In genomic region chr12:86767868-86768631, GRCm38 (mm10) we compare ENCODE assay signal across 8 mouse cellular contexts. TPM values are rescaled to one million over a fixed set of nuclear protein-coding genes. Genes with fewer than 3 reads are reported as not detected.
DNase-seq lines count a peak whose midpoint lies in the region; ATAC-seq and TF ChIP-seq lines count a peak whose summit lies in the region.

No protein-coding gene starts in this region.

- TF ChIP-seq CTCF in cerebellum, adult 2 months (IDR thresholded peaks at IDR 0.05; ENCODE audit: borderline replicate concordance, insufficient read depth, low read depth, low read length): peak; percentile 86
- peak; percentile 88 for TF ChIP-seq CTCF in lung, embryonic 14.5 days (IDR thresholded peaks at IDR 0.05; ENCODE audit: low read depth)

- TF ChIP-seq POLR2A in cerebellum, adult 2 months (IDR thresholded peaks at IDR 0.05; ENCODE audit: borderline replicate concordance, insufficient read depth, low read length): no peak

- WGBS in hindbrain, embryonic 10.5 days: 35% methylated on average over 20 of the region's 20 CpGs
- 39% methylated on average over 20 of the region's 20 CpGs for WGBS in hindbrain, embryonic 12.5 days
- 37% methylated on average over 20 of the region's 20 CpGs for WGBS in cerebellum, adult 2 months
- 32% methylated on average over 20 of the region's 20 CpGs for WGBS in lung, embryonic 14.5 days

- H3K4me3 ChIP-seq in hindbrain, embryonic 10.5 days: no peak overlapping the region
- no peak overlapping the region for H3K4me3 ChIP-seq in hindbrain, embryonic 12.5 days
- no peak overlapping the region for H3K4me3 ChIP-seq in cerebellum, adult 2 months (replicated peaks; ENCODE audit: insufficient read depth, low read depth, low read length)
- H3K4me3 ChIP-seq in lung, embryonic 14.5 days (ENCODE audit: low read depth, low read length): no peak overlapping the region

- H3K36me3 ChIP-seq in hindbrain, embryonic 10.5 days: no peaks in the 10 kb centered on the region
- no peaks in the 10 kb centered on the region for H3K36me3 ChIP-seq in hindbrain, embryonic 12.5 days
- no peaks in the 10 kb centered on the region for H3K36me3 ChIP-seq in lung, embryonic 14.5 days (ENCODE audit: insufficient read depth)

- ATAC-seq in hindbrain, embryonic 12.5 days (ENCODE audit: low FRiP score): no peak
- ATAC-seq in lung, embryonic 14.5 days (ENCODE audit: insufficient read depth): peak; percentile 38; the same call in 1 of the 2 replicates

- DNase-seq in hindbrain, embryonic 10.5 days (ENCODE audit: low spot score): peak; percentile 67
- peak; percentile 26 for DNase-seq in MEL-GATA-1-ER (ENCODE audit: extremely low read depth, low read depth)
- DNase-seq in cerebellum, adult 2 months: peak; percentile 60 to 72
- peak; percentile 53 to 68 for DNase-seq in frontal cortex, postnatal 36 days (ENCODE audit: low spot score in 2 of 2)
- DNase-seq in kidney, postnatal 25 days: peak; percentile 52 to 77
- DNase-seq in lung, embryonic 14.5 days: peak; percentile 91
- peak; percentile 68 to 79 for DNase-seq in right cerebral cortex, postnatal 10 days (ENCODE audit: low spot score in 2 of 2)

- no peaks in the 10 kb centered on the region for H3K9me3 ChIP-seq in hindbrain, embryonic 10.5 days
- no peaks in the 10 kb centered on the region for H3K9me3 ChIP-seq in hindbrain, embryonic 12.5 days (replicated peaks)
- no peaks in the 10 kb centered on the region for H3K9me3 ChIP-seq in lung, embryonic 14.5 days (ENCODE audit: low read depth, low read length)

- H3K27me3 ChIP-seq in hindbrain, embryonic 10.5 days (ENCODE audit: insufficient read depth, poor library complexity, severe bottlenecking): peaks cover 6% of the 10 kb centered on the region; the same call in 1 of the 2 replicates
- no peaks in the 10 kb centered on the region for H3K27me3 ChIP-seq in hindbrain, embryonic 12.5 days
- no peaks in the 10 kb centered on the region for H3K27me3 ChIP-seq in cerebellum, adult 2 months (ENCODE audit: control insufficient read depth, insufficient read depth, low read length)
- no peaks in the 10 kb centered on the region for H3K27me3 ChIP-seq in lung, embryonic 14.5 days (ENCODE audit: insufficient read depth, low read length)

- no peak overlapping the region for H3K9ac ChIP-seq in hindbrain, embryonic 12.5 days
- H3K9ac ChIP-seq in lung, embryonic 14.5 days: no peak overlapping the region

- H3K4me2 ChIP-seq in hindbrain, embryonic 12.5 days (replicated peaks): no peak overlapping the region
- H3K4me2 ChIP-seq in lung, embryonic 14.5 days: peak overlapping the region; percentile 12; the same call in 1 of the 2 replicates

- peak overlapping the region; percentile 53; the same call in 1 of the 2 replicates for H3K27ac ChIP-seq in hindbrain, embryonic 10.5 days
- no peak overlapping the region for H3K27ac ChIP-seq in hindbrain, embryonic 12.5 days
- no peak overlapping the region for H3K27ac ChIP-seq in cerebellum, adult 2 months (ENCODE audit: insufficient read depth, low read length)
- no peak overlapping the region for H3K27ac ChIP-seq in lung, embryonic 14.5 days (ENCODE audit: low read depth)

- peaks cover 37% of the 10 kb centered on the region for H3K4me1 ChIP-seq in hindbrain, embryonic 10.5 days (replicated peaks)
- peaks cover 20% of the 10 kb centered on the region for H3K4me1 ChIP-seq in hindbrain, embryonic 12.5 days
- H3K4me1 ChIP-seq in cerebellum, adult 2 months (ENCODE audit: control insufficient read depth, insufficient read depth, low read length): peaks cover 8% of the 10 kb centered on the region
- H3K4me1 ChIP-seq in lung, embryonic 14.5 days (ENCODE audit: insufficient read depth): no peaks in the 10 kb centered on the region; the same call in 1 of the 2 replicates

RNA-seq across cellular contexts. Expression of gene Lrrc74a, which starts 33.9 kb away (rescaled TPM):
- not detected in 2 replicates for polyA plus RNA-seq in hindbrain, embryonic 10.5 days (2016; fragmentation: Nextera tagmentation; extraction: Ambion mirVana)
- not detected in 2 replicates for polyA plus RNA-seq in hindbrain, embryonic 12.5 days (2016; fragmentation: Nextera tagmentation; extraction: Ambion mirVana)
- polyA plus RNA-seq in cerebellum, adult 2 months (2012; rRNA removed): not detected in 2 replicates
- not detected in 2 replicates for polyA plus RNA-seq in lung, embryonic 14.5 days (2014; fragmentation: Nextera tagmentation; extraction: Ambion mirVana)

RNA-seq across cellular contexts. Expression of gene Angel1, which starts 41.8 kb away (rescaled TPM):
- polyA plus RNA-seq in hindbrain, embryonic 10.5 days (2016; fragmentation: Nextera tagmentation; extraction: Ambion mirVana): 14.7 and 14.8 TPM in 2 replicates
- 15.8 and 17.0 TPM in 2 replicates for polyA plus RNA-seq in hindbrain, embryonic 12.5 days (2016; fragmentation: Nextera tagmentation; extraction: Ambion mirVana)
- polyA plus RNA-seq in cerebellum, adult 2 months (2012; rRNA removed): 23.6 and 23.9 TPM in 2 replicates
- polyA plus RNA-seq in lung, embryonic 14.5 days (2014; fragmentation: Nextera tagmentation; extraction: Ambion mirVana): 14.3 and 15.1 TPM in 2 replicates

Comparison
In these comparisons a context has a peak if more than half of its experiments do, and no peak if none do; other contexts are left out.
1. DNase-seq: peak in every context shown above with its lines; median percentile 91 in lung, embryonic 14.5 days; 74 in right cerebral cortex, postnatal 10 days; 67 in hindbrain, embryonic 10.5 days; 66 in cerebellum, adult 2 months; 64 in kidney, postnatal 25 days; 60 in frontal cortex, postnatal 36 days; 26 in MEL-GATA-1-ER.